Mouse (Mus musculus) heart, adult 2 months (tissue): Measurements from ENCODE around the gene Gpr146.

Experiments used
- CTCF ChIP-seq: fragments of 200-600 bp; IDR thresholded peaks from 2 replicates; pipeline ENCODE4 v1.8.1; 2022; ENCODE audit warnings: antibody characterized with exemption, mild to moderate bottlenecking, moderate library complexity
- POLR2A ChIP-seq: fragments of 200-500 bp; IDR thresholded peaks from 2 replicates; pipeline ENCODE4 v1.6.1; 2011; ENCODE audit warnings: mild to moderate bottlenecking, low read depth, low read length, control low read depth; ENCODE audit not compliant: insufficient read depth

- TF ChIP-seq CTCF (no peak), POLR2A (no peak)
These were observed 25.2 kb upstream of the Gpr146 start, which contains the start of gene Cyp2w1 for GRCm38 (mm10) chr5:139352317-139352716.
